Mouse (Mus musculus) megakaryocyte, embryonic 14.5 days (primary cell): ENCODE measurements at regions not wholly inside any gene's neighbourhood (a gene's known extent, or its start where the extent isn't known, plus 50 kb on each side); places are given as distances from the start of the nearest gene placed in this dataset.

Source experiments
- H3K27me3 ChIP-seq: replicated peaks from 2 replicates; pipeline ENCODE3; 2012; ENCODE audit warnings: inconsistent platforms
- H3K36me3 ChIP-seq: replicated peaks from 2 replicates; pipeline ENCODE3; 2012; ENCODE audit warnings: low read length, inconsistent platforms, mixed read lengths
- H3K4me1 ChIP-seq: 2 replicates; pipeline ENCODE4 v1.6.1; 2012; ENCODE audit warnings: inconsistent platforms
- H3K4me3 ChIP-seq: replicated peaks from 2 replicates; pipeline ENCODE3; 2012; ENCODE audit warnings: moderate library complexity, mild to moderate bottlenecking, inconsistent platforms
- H3K9me3 ChIP-seq: 2 replicates; pipeline ENCODE4 v1.6.1; 2012; ENCODE audit warnings: inconsistent platforms
- FLI1 ChIP-seq: IDR thresholded peaks from 2 replicates; pipeline ENCODE4 v1.6.1; 2012; ENCODE audit warnings: low read length, inconsistent platforms, mixed read lengths
- GATA1 ChIP-seq: IDR thresholded peaks from 3 replicates; pipeline ENCODE4 v1.6.1; 2012; ENCODE audit warnings: mixed read lengths, low read length, inconsistent platforms, borderline replicate concordance

- peaks cover 7% of the 10 kb centered on the region; the same call in 1 of the 2 replicates for H3K9me3 ChIP-seq
- TF ChIP-seq GATA1 (no peak), FLI1 (no peak)
- H3K4me3 ChIP-seq = no peak overlapping the region
- no peaks in the 10 kb centered on the region for H3K36me3 ChIP-seq
- H3K4me1 ChIP-seq = no peaks in the 10 kb centered on the region
- no peaks in the 10 kb centered on the region for H3K27me3 ChIP-seq
Measured at GRCm38 (mm10) chr3:70097813-70098212, 90.4 kb downstream of the Otol1 start.

- H3K4me3 ChIP-seq = no peak overlapping the region
- H3K36me3 ChIP-seq = no peaks in the 10 kb centered on the region
- TF ChIP-seq GATA1 = no peak
- H3K4me1 ChIP-seq = peaks cover 4% of the 10 kb centered on the region; the same call in 1 of the 2 replicates
- H3K9me3 ChIP-seq = peaks cover 1% of the 10 kb centered on the region; the same call in 1 of the 2 replicates
- H3K27me3 ChIP-seq = no peaks in the 10 kb centered on the region
Measured at GRCm38 (mm10) chr3:70102091-70102490, 94.7 kb downstream of the Otol1 start.

- Histone ChIP-seq H3K27me3 (no peaks in the 10 kb centered on the region), H3K4me3 (no peak overlapping the region), H3K9me3 (no peaks in the 10 kb centered on the region), H3K36me3 (no peaks in the 10 kb centered on the region), H3K4me1 (peaks cover 4% of the 10 kb centered on the region; the same call in 1 of the 2 replicates)
- no peak for TF ChIP-seq FLI1
- TF ChIP-seq GATA1 = no peak
Measured at GRCm38 (mm10) chr3:70102593-70103213, 95.3 kb downstream of the Otol1 start.

GRCm38 (mm10) chr3:70103983-70104827 is 96.8 kb downstream of the Otol1 start:
- peak overlapping the region; percentile 89 for H3K4me3 ChIP-seq
- no peak for TF ChIP-seq GATA1
- TF ChIP-seq FLI1 = no peak

DNA sequence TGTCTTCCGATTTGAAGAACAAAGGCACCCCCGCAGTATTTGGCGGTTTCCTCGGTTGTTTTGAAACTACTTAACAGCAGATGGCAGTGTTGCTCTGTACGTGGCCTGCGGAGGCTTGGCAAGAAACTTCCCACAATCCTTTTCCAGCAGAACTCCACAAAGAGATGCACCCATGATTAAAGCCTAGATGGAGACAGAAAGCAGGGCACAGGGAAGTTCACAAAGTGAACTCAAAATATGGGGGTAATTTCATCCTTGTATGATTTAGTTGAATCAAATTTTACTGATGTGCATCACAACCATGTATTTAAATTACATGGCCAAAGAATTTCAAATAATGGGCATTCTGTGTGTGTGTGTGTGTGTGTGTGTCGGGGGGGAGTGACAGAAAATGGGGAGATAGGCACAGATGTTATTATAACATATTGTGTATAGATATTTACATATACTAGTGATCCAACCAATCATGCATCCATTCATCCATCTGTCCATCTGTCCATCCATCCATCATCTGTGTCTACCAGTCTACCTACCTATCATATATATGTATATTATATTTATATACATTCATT is 97.5 kb downstream of the Otol1 start:
- TF ChIP-seq FLI1 (no peak), GATA1 (no peak)
- Histone ChIP-seq H3K4me1 (peaks cover 4% of the 10 kb centered on the region; the same call in 1 of the 2 replicates), H3K36me3 (no peaks in the 10 kb centered on the region), H3K9me3 (no peaks in the 10 kb centered on the region), H3K4me3 (peak overlapping the region; percentile 89), H3K27me3 (no peaks in the 10 kb centered on the region)

More at GRCm38 (mm10) chr3:70103983-70104827, 96.8 kb downstream of the Otol1 start:
- no peaks in the 10 kb centered on the region for H3K27me3 ChIP-seq
- peaks cover 4% of the 10 kb centered on the region; the same call in 1 of the 2 replicates for H3K4me1 ChIP-seq
- no peaks in the 10 kb centered on the region for H3K36me3 ChIP-seq
- H3K9me3 ChIP-seq = no peaks in the 10 kb centered on the region

GRCm38 (mm10) chr3:70105561-70105960 is 98.1 kb downstream of the Otol1 start:
- H3K36me3 ChIP-seq = no peaks in the 10 kb centered on the region
- H3K9me3 ChIP-seq = no peaks in the 10 kb centered on the region
- no peak for TF ChIP-seq GATA1
- TF ChIP-seq FLI1 = no peak
- peaks cover 4% of the 10 kb centered on the region; the same call in 1 of the 2 replicates for H3K4me1 ChIP-seq
- no peak overlapping the region for H3K4me3 ChIP-seq
- H3K27me3 ChIP-seq = no peaks in the 10 kb centered on the region

GRCm38 (mm10) chr3:70106141-70106540 is 98.7 kb downstream of the Otol1 start:
- Histone ChIP-seq H3K4me1 (peaks cover 4% of the 10 kb centered on the region; the same call in 1 of the 2 replicates), H3K27me3 (no peaks in the 10 kb centered on the region), H3K36me3 (no peaks in the 10 kb centered on the region), H3K9me3 (no peaks in the 10 kb centered on the region), H3K4me3 (no peak overlapping the region)
- TF ChIP-seq GATA1 (no peak), FLI1 (no peak)

DNA sequence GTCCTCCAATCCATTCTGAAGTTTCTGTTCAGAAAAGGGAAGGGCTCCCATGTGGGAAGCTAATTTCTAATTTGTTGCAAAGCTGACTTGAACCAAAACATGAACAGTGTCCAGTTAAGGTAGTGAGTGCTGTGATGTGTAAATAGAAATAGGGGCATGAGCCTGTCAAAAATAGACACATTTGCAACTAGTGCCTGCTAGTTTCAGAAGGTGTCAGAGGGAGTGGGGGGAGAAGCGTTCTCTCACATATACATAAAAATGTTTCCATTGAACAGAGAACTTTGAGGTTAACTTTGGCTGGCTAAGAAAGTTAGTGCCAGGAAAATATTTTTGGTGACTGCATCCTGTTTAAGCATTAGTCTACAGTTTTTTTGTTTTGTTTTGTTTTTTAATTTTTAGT is 118.8 kb downstream of the Otol1 start:
- Histone ChIP-seq H3K36me3 (no peaks in the 10 kb centered on the region), H3K9me3 (peaks cover 2% of the 10 kb centered on the region; the same call in 1 of the 2 replicates), H3K4me3 (no peak overlapping the region), H3K4me1 (no peaks in the 10 kb centered on the region), H3K27me3 (no peaks in the 10 kb centered on the region)
- TF ChIP-seq FLI1 (no peak), GATA1 (no peak)

DNA sequence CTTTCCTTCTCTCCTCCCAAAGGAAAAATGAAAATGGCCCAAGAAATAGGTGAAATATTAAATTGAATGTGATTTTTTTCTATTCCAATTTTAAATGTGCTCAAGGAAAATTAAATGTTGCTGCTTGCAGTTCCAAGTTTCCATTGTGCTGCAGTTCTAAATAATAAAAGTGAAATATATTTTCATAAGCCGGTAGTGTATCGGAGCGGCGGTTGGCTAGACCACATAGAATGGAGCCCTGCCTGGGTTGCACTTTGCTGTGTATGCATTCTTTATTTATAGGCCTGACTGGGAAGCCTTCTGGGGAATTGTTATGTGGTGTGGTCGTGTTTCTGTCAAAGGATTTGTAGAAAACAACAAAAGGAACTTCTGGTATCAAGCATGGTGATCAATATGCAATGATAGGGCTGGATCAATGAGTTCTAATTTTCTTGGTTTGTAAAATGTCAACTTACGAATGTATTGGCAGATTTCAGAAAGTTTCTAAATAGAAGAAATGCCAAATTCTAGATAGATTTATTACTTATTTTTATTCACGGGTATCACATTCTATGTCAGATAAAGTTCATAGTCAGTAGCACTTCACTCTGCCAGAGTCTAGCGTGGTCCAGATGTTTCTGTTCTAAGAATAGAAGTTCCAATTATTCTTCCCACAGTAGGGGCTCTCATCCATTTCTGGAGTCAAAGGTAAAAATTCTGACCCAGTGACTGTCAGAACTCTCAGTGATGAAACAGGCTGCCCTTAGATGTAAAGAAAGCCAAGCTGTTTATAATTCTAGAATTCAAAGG is 123.0 kb downstream of the Otol1 start:
- no peak overlapping the region for H3K4me3 ChIP-seq
- peaks cover 4% of the 10 kb centered on the region; the same call in 1 of the 2 replicates for H3K9me3 ChIP-seq
- no peaks in the 10 kb centered on the region for H3K36me3 ChIP-seq
- TF ChIP-seq GATA1 (no peak), FLI1 (no peak)
- H3K4me1 ChIP-seq = no peaks in the 10 kb centered on the region
- H3K27me3 ChIP-seq = no peaks in the 10 kb centered on the region
